Mouse (Mus musculus) liver, embryonic 14.5 days (tissue): ENCODE data around the gene Pde10a. TPM values are rescaled to one million over a fixed set of nuclear protein-coding genes. Genes with fewer than 3 reads are reported as not detected.

Source experiments
- ATAC-seq: fragments of 200-750 bp; cut with Nextera tagmentation; 2 replicates; pipeline ENCODE4 v1.8.0; 2017; ENCODE audit warnings: moderate number of reproducible peaks, mild to moderate bottlenecking, moderate library complexity; ENCODE audit not compliant: insufficient read depth
- DNase-seq, 3 experiments: peaks; one replicate each; pipeline ENCODE4 v3.0.0-alpha.2; 2012 to 2013; ENCODE audit warnings: low read depth in 3 of 3, low spot score in 3 of 3
- H3K27ac ChIP-seq: fragments of 300-500 bp; sonication (generic); 2 replicates; pipeline ENCODE4 v1.5.1; 2014; ENCODE audit warnings: moderate library complexity, mild to moderate bottlenecking, control low read depth, inconsistent platforms
- H3K27me3 ChIP-seq: fragments of 300-500 bp; sonication (generic); 2 replicates; pipeline ENCODE4 v1.6.1; 2014; ENCODE audit warnings: mild to moderate bottlenecking, low read length, moderate library complexity; ENCODE audit not compliant: control insufficient read depth, insufficient read depth
- H3K36me3 ChIP-seq: fragments of 300-500 bp; sonication (generic); replicated peaks from 2 replicates; pipeline ENCODE4 v1.6.1; 2014; ENCODE audit warnings: low read depth; ENCODE audit not compliant: control insufficient read depth, insufficient read depth
- H3K4me1 ChIP-seq, 2 experiments: fragments of 200-500 bp in 1 of 2; fragments of 300-500 bp in 1 of 2; sonication (generic) in 1 of 2; replicated peaks; 2 replicates each; pipeline ENCODE4 v1.6.1; 2012 to 2014; ENCODE audit warnings: antibody characterized with exemption in 1 of 2, inconsistent platforms in 1 of 2, low read length in 1 of 2; ENCODE audit not compliant: control insufficient read depth in 2 of 2, insufficient read depth in 2 of 2
- H3K4me2 ChIP-seq: fragments of 300-500 bp; sonication (generic); 2 replicates; pipeline ENCODE4 v1.6.1; 2014; ENCODE audit warnings: low read depth, mild to moderate bottlenecking, control low read depth, moderate library complexity
- H3K4me3 ChIP-seq, 2 experiments: fragments of 200-500 bp in 1 of 2; fragments of 300-500 bp in 1 of 2; sonication (generic) in 1 of 2; 2 replicates each; pipeline ENCODE4 v1.5.1; 2012 to 2014; ENCODE audit warnings: low read depth in 2 of 2, low read length in 2 of 2, mild to moderate bottlenecking in 2 of 2, control low read depth in 1 of 2, inconsistent platforms in 1 of 2, moderate library complexity in 1 of 2; ENCODE audit not compliant: insufficient read depth in 1 of 2
- H3K9ac ChIP-seq: fragments of 300-500 bp; sonication (generic); replicated peaks from 2 replicates; pipeline ENCODE4 v1.6.1; 2014; ENCODE audit warnings: mild to moderate bottlenecking, control low read depth, moderate library complexity
- H3K9me3 ChIP-seq: fragments of 300-500 bp; sonication (generic); 2 replicates; pipeline ENCODE4 v1.6.1; 2016; ENCODE audit warnings: low read length, mixed read lengths; ENCODE audit not compliant: control insufficient read depth
- CTCF ChIP-seq: IDR thresholded peaks from 2 replicates; pipeline ENCODE4 v1.5.1; 2016; ENCODE audit warnings: antibody characterized with exemption, low read depth, control low read depth
- EP300 ChIP-seq: IDR thresholded peaks from 2 replicates; pipeline ENCODE4 v1.6.1; 2016; ENCODE audit warnings: antibody characterized with exemption, low read depth
- WGBS: fragments of 180-500 bp; shearing (Covaris S2); extraction: QIAGEN DNeasy Blood & Tissue Kit; methylation state at CpG from one replicate; pipeline ENCODE4 v1.1.7; 2014; ENCODE audit not compliant: insufficient replicate concordance; 5-methylcytosine and 5-hydroxymethylcytosine counted together
- polyA plus RNA-seq, 2 experiments: library from polyadenylated mRNA; depleted of rRNA in 1 of 2; stranded (reverse) in 1 of 2; unstranded in 1 of 2; fragments of >200 nt; fragmentation: Nextera tagmentation in 1 of 2; extraction: Ambion mirVana in 1 of 2; gene quantifications; 2 replicates each; pipeline versions ENCODE4 v1.2.1 to v1.2.3; 2012 to 2014

Gene Pde10a
- polyA plus RNA-seq, 2 experiments: 0.52 to 0.60 TPM

GRCm38 (mm10) chr17:8961097-8961496 is 435.9 kb downstream of the Pde10a start:
- H3K27me3 ChIP-seq: no peaks in the 10 kb centered on the region
- no peak overlapping the region for H3K4me3 ChIP-seq
- no peaks in the 10 kb centered on the region for H3K4me1 ChIP-seq
- H3K27ac ChIP-seq: no peak overlapping the region
- no peak for DNase-seq
- H3K4me2 ChIP-seq: no peak overlapping the region
- no peaks in the 10 kb centered on the region for H3K9me3 ChIP-seq
- H3K9ac ChIP-seq: no peak overlapping the region
- no peaks in the 10 kb centered on the region for H3K36me3 ChIP-seq
- no peak for ATAC-seq
- TF ChIP-seq EP300 (no peak), CTCF (no peak)
- WGBS: 65% methylated on average over 5 of the region's 5 CpGs

GRCm38 (mm10) chr17:8961644-8962043 is 436.5 kb downstream of the Pde10a start:
- H3K9me3 ChIP-seq: no peaks in the 10 kb centered on the region
- TF ChIP-seq EP300 (no peak), CTCF (no peak)
- H3K36me3 ChIP-seq: no peaks in the 10 kb centered on the region
- WGBS: 73% methylated on average over 14 of the region's 14 CpGs
- no peak overlapping the region for H3K9ac ChIP-seq
- H3K4me1 ChIP-seq: no peaks in the 10 kb centered on the region
- no peak overlapping the region for H3K27ac ChIP-seq
- H3K4me2 ChIP-seq: no peak overlapping the region
- DNase-seq (no peak), ATAC-seq (no peak)
- no peak overlapping the region for H3K4me3 ChIP-seq
- no peaks in the 10 kb centered on the region for H3K27me3 ChIP-seq

GRCm38 (mm10) chr17:8965177-8965576 is 440.0 kb downstream of the Pde10a start:
- DNase-seq (no peak), ATAC-seq (no peak)
- Histone ChIP-seq H3K27ac (no peak overlapping the region), H3K27me3 (no peaks in the 10 kb centered on the region), H3K9ac (no peak overlapping the region), H3K4me3 (no peak overlapping the region), H3K4me2 (no peak overlapping the region), H3K4me1 (no peaks in the 10 kb centered on the region), H3K9me3 (no peaks in the 10 kb centered on the region), H3K36me3 (no peaks in the 10 kb centered on the region)
- TF ChIP-seq EP300 (no peak), CTCF (no peak)
- WGBS: 70% methylated on average over 6 of the region's 6 CpGs

- ATAC-seq (no peak), DNase-seq (no peak)
- Histone ChIP-seq H3K36me3 (no peaks in the 10 kb centered on the region), H3K4me1 (no peaks in the 10 kb centered on the region), H3K9ac (no peak overlapping the region), H3K4me2 (no peak overlapping the region), H3K27ac (no peak overlapping the region), H3K4me3 (no peak overlapping the region), H3K27me3 (no peaks in the 10 kb centered on the region), H3K9me3 (no peaks in the 10 kb centered on the region)
- 50% methylated on average over 12 of the region's 12 CpGs for WGBS
- TF ChIP-seq EP300 (no peak), CTCF (no peak)
Observed at GRCm38 (mm10) chr17:8972152-8972854, 447.1 kb downstream of the Pde10a start.

GRCm38 (mm10) chr17:8973331-8973730 is 448.2 kb downstream of the Pde10a start:
- TF ChIP-seq CTCF (no peak), EP300 (no peak)
- Histone ChIP-seq H3K36me3 (no peaks in the 10 kb centered on the region), H3K4me2 (no peak overlapping the region), H3K4me3 (no peak overlapping the region), H3K27me3 (no peaks in the 10 kb centered on the region), H3K4me1 (no peaks in the 10 kb centered on the region), H3K9ac (no peak overlapping the region), H3K27ac (no peak overlapping the region), H3K9me3 (no peaks in the 10 kb centered on the region)
- DNase-seq (no peak), ATAC-seq (no peak)
- WGBS: 39% methylated on average over 5 of the region's 5 CpGs
